Mouse (Mus musculus): ENCODE results near the gene Vps35l.

GRCm38 (mm10) chr7:118706488-118706887 is 33.5 kb upstream of the Vps35l start:
- TF ChIP-seq CTCF (IDR thresholded peaks at IDR 0.05; ENCODE audit: control insufficient read depth, insufficient read depth, low read length) (no peak), POLR2A (IDR thresholded peaks at IDR 0.05; ENCODE audit: borderline replicate concordance, control insufficient read depth, low read depth, low read length) (no peak)
